Mouse (Mus musculus) heart, adult 2 months (tissue): Measurements from ENCODE around the gene Trim28. TPM values are rescaled to one million over a fixed set of nuclear protein-coding genes. Genes with fewer than 3 reads are reported as not detected.

Experiments
- DNase-seq, 2 experiments: peaks; one replicate each; pipeline ENCODE4 v3.0.0; 2021
- H3K27ac ChIP-seq: fragments of 200-600 bp; 2 replicates; pipeline ENCODE4 v1.8.1; 2022
- H3K27me3 ChIP-seq: fragments of 200-500 bp; 2 replicates; pipeline ENCODE4 v1.6.1; 2012; ENCODE audit warnings: mild to moderate bottlenecking, low read length, inconsistent platforms, mixed read lengths; ENCODE audit not compliant: control insufficient read depth, insufficient read depth
- H3K36me3 ChIP-seq: fragments of 200-500 bp; 2 replicates; pipeline ENCODE4 v1.6.1; 2012; ENCODE audit warnings: low read length, inconsistent platforms; ENCODE audit not compliant: control insufficient read depth, insufficient read depth
- H3K4me1 ChIP-seq: fragments of 200-500 bp; 2 replicates; pipeline ENCODE4 v1.6.1; 2011; ENCODE audit warnings: low read length; ENCODE audit not compliant: control insufficient read depth, insufficient read depth
- H3K4me3 ChIP-seq: fragments of 200-600 bp; 2 replicates; pipeline ENCODE4 v1.8.1; 2022
- H3K79me2 ChIP-seq: fragments of 200-500 bp; replicated peaks from 2 replicates; pipeline ENCODE4 v1.6.1; 2012; ENCODE audit warnings: mild to moderate bottlenecking, inconsistent platforms, low read length, moderate library complexity, mixed read lengths; ENCODE audit not compliant: control insufficient read depth, insufficient read depth
- H3K9ac ChIP-seq: fragments of 200-500 bp; 2 replicates; pipeline ENCODE4 v1.6.1; 2012; ENCODE audit warnings: low read depth, mild to moderate bottlenecking, control low read depth, inconsistent platforms, low read length, mixed read lengths
- CTCF ChIP-seq: fragments of 200-600 bp; IDR thresholded peaks from 2 replicates; pipeline ENCODE4 v1.8.1; 2022; ENCODE audit warnings: antibody characterized with exemption, mild to moderate bottlenecking, moderate library complexity
- EP300 ChIP-seq: fragments of 200-500 bp; IDR thresholded peaks from 2 replicates; pipeline ENCODE4 v1.6.1; 2011; ENCODE audit warnings: low read depth, low read length, control low read depth; ENCODE audit not compliant: insufficient read depth
- POLR2A ChIP-seq: fragments of 200-500 bp; IDR thresholded peaks from 2 replicates; pipeline ENCODE4 v1.6.1; 2011; ENCODE audit warnings: mild to moderate bottlenecking, low read depth, low read length, control low read depth; ENCODE audit not compliant: insufficient read depth
- WGBS: fragments of 180-500 bp; shearing (Covaris S2); methylation state at CpG from one replicate; pipeline ENCODE4 v1.1.7; 2018; 5-methylcytosine and 5-hydroxymethylcytosine counted together
- intact Hi-C: fragments of 180-260 bp; cut with DNase I; formaldehyde crosslinking; loops from one replicate; pipeline ENCODE4 v1.15.1; 2025
- polyA plus RNA-seq: library from polyadenylated mRNA; depleted of rRNA; stranded (reverse); fragments of >200 nt; gene quantifications from 2 replicates; pipeline ENCODE4 v1.2.3, GENCODE M21; 2012
- total RNA-seq, 2 experiments: library from RNA; stranded (reverse); gene quantifications; 2 replicates each; pipeline ENCODE4 v1.2.3; 2021

Trim28 gene
- total and polyA plus RNA-seq, 3 experiments, result 83.8 to 139 (median 86.0) TPM

GRCm38 (mm10) chr7:13032541-13032940 is 33.6 kb downstream of the Trim28 start:
- TF ChIP-seq POLR2A (no peak), EP300 (no peak)
- no peaks in the 10 kb centered on the region for H3K79me2 ChIP-seq
- no peak overlapping the region for H3K27ac ChIP-seq
- no peak overlapping the region for H3K9ac ChIP-seq
- H3K4me3 ChIP-seq, result no peak overlapping the region
- H3K4me1 ChIP-seq, result peaks cover 6% of the 10 kb centered on the region
- intact Hi-C loops, result loop anchor here (10.0 kb wide), 1 partner anchor 558 kb away; the partner anchor contains the start of gene Zfp606
- no peaks in the 10 kb centered on the region; the same call in 1 of the 2 replicates for H3K36me3 ChIP-seq
- no peaks in the 10 kb centered on the region for H3K27me3 ChIP-seq
- WGBS, result 84% methylated on average over 7 of the region's 7 CpGs
- DNase-seq, result no peak

GRCm38 (mm10) chr7:13033451-13034147 is 34.7 kb downstream of the Trim28 start:
- Histone ChIP-seq H3K9ac (peak overlapping the region; percentile 91), H3K36me3 (no peaks in the 10 kb centered on the region; the same call in 1 of the 2 replicates), H3K27ac (peak overlapping the region; percentile 89; the same call in 1 of the 2 replicates), H3K27me3 (no peaks in the 10 kb centered on the region), H3K4me3 (peak overlapping the region; percentile 77), H3K4me1 (peaks cover 6% of the 10 kb centered on the region), H3K79me2 (no peaks in the 10 kb centered on the region)
- no peak for DNase-seq
- intact Hi-C loops, result loop anchor here (1.0 to 10.0 kb wide), 2 partner anchors 9 to 559 kb away; partner anchors contain the start of gene Zfp606
- WGBS, result 30% methylated on average over 13 of the region's 13 CpGs
- TF ChIP-seq POLR2A (no peak), CTCF (no peak), EP300 (no peak)

GRCm38 (mm10) chr7:13034148-13034977 is 35.4 kb downstream of the Trim28 start, which contains the start of gene Chmp2a:
Gene Chmp2a (minus strand): TSS chr7:13034807.
- DNase-seq, result peak; percentile 97
- H3K4me3 ChIP-seq, result peak within 1 kb of the TSS; percentile 77
- peak within 1 kb of the TSS; percentile 91 for H3K9ac ChIP-seq
- intact Hi-C loops, result loop anchor here (1.0 to 10.0 kb wide), 2 partner anchors 10 to 560 kb away; partner anchors contain the start of gene Zfp606
- peak within 1 kb of the TSS; percentile 89 for H3K27ac ChIP-seq
- TF ChIP-seq POLR2A, result peak; percentile 93
- no peak for TF ChIP-seq CTCF
- peak; percentile 84 for TF ChIP-seq EP300
- H3K27me3 ChIP-seq, result no peaks in the 10 kb centered on the region
- H3K4me1 ChIP-seq, result peaks cover 9% of the 10 kb centered on the region
- H3K79me2 ChIP-seq, result no peaks in the 10 kb centered on the region
- WGBS, result under 1% methylated on average over 45 of the region's 45 CpGs
- H3K36me3 ChIP-seq, result no peaks in the 10 kb centered on the region; the same call in 1 of the 2 replicates

DNA sequence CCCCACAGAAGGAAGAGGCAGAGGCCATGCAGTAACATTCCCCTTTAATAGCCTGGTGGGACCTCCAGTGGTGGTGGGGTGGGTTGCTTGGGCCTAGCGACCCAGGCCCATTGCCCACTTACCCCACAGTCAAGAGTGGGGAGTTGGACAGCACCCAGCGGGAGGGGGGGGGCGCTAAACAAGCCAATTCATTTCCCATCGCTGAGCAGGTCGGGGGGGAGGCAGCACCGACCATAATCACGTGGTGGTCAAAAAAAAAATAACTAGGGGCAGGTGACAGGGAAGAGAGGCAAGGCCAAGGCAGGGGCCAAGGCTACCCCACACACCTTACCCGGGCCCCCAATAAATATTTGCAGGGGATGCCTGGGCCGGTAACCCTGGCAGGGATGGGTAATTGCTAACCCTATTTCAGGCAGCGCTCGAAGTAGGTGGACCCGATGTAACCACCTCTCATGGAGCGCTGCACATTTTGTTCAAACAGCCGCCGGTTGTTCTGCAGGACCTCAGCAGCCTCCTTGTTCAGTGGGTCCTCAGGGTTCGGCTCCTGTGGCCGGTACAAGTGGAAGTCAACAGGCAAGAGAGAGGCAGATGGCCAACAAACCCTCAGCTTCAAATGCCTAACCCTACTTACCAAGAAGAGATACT is 36.4 kb downstream of the Trim28 start:
- H3K79me2 ChIP-seq, result no peaks in the 10 kb centered on the region
- H3K27me3 ChIP-seq, result no peaks in the 10 kb centered on the region
- H3K36me3 ChIP-seq, result no peaks in the 10 kb centered on the region; the same call in 1 of the 2 replicates
- intact Hi-C loops, result loop anchor here (5.0 to 10.0 kb wide), 3 partner anchors 113 to 561 kb away; partner anchors contain the start of genes Rps5, Zfp110 and Zfp606
- peaks cover 9% of the 10 kb centered on the region for H3K4me1 ChIP-seq
- no peak for TF ChIP-seq POLR2A
- peak overlapping the region; percentile 77 for H3K4me3 ChIP-seq
- H3K27ac ChIP-seq, result peak overlapping the region; percentile 89
- no peak for DNase-seq
- H3K9ac ChIP-seq, result peak overlapping the region; percentile 50
- WGBS, result 81% methylated on average over 17 of the region's 17 CpGs

DNA sequence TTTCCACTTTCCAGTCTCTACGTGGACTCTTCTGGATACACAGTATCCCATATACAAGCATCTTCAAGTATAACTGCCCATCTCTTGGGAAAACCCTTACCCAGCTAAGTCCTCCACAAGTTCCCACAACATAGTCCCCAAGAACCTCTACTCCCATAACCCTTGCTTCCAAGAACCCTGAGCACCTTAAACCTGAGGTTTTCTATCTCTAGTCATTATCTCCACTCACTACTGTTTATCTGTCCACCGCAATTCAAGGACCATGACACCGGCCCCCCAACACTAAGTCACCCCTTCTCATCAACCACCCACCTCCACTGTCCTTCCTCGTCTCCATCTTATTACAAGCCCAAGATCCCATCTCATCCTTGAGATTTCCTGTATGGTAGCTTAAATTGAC is 37.9 kb downstream of the Trim28 start:
- intact Hi-C loops, result loop anchor here (5.0 to 10.0 kb wide), 3 partner anchors 115 to 562 kb away; partner anchors contain the start of genes Rps5, Zfp110 and Zfp606
- 21% methylated on average over 4 of the region's 4 CpGs for WGBS

More for the DNA sequence above, 37.9 kb downstream of the Trim28 start:
- H3K27me3 ChIP-seq, result no peaks in the 10 kb centered on the region
- no peaks in the 10 kb centered on the region for H3K79me2 ChIP-seq
- no peak for DNase-seq
- H3K9ac ChIP-seq, result peak overlapping the region; percentile 87
- TF ChIP-seq EP300 (no peak), CTCF (no peak), POLR2A (no peak)
- no peaks in the 10 kb centered on the region; the same call in 1 of the 2 replicates for H3K36me3 ChIP-seq
- H3K4me3 ChIP-seq, result peak overlapping the region; percentile 100
- H3K4me1 ChIP-seq, result peaks cover 9% of the 10 kb centered on the region
- peak overlapping the region; percentile 100 for H3K27ac ChIP-seq
